Mouse (Mus musculus) ES-E14 (cell line): ENCODE results near the gene Ubl5.

ENCODE experiments used
- CHD2 ChIP-seq: IDR thresholded peaks from 2 replicates; pipeline ENCODE4 v1.6.1; 2014; ENCODE audit warnings: mild to moderate bottlenecking, low read depth, low read length, inconsistent platforms
- HCFC1 ChIP-seq: IDR thresholded peaks from 2 replicates; pipeline ENCODE4 v1.6.1; 2012; ENCODE audit warnings: low read length, inconsistent platforms, borderline replicate concordance; ENCODE audit not compliant: insufficient read depth
- MAFK ChIP-seq: IDR thresholded peaks from 2 replicates; pipeline ENCODE4 v1.6.1; 2014; ENCODE audit warnings: mild to moderate bottlenecking, low read depth, low read length, inconsistent platforms; ENCODE audit not compliant: insufficient read depth
- ZC3H11A ChIP-seq: IDR thresholded peaks from 2 replicates; pipeline ENCODE4 v1.6.1; 2012; ENCODE audit warnings: low read depth, mild to moderate bottlenecking, inconsistent platforms, low read length, borderline replicate concordance
- ZNF384 ChIP-seq: IDR thresholded peaks from 2 replicates; pipeline ENCODE4 v1.6.1; 2012; ENCODE audit warnings: low read depth, low read length, inconsistent platforms

GRCm38 (mm10) chr9:20681546-20682388, 39.1 kb downstream of the Ubl5 start:
- TF ChIP-seq HCFC1: no peak
- TF ChIP-seq MAFK: no peak
- no peak for TF ChIP-seq ZC3H11A
- TF ChIP-seq ZNF384: no peak
- no peak for TF ChIP-seq CHD2
